Mouse (Mus musculus) forebrain, embryonic 15.5 days (tissue): Measurements from ENCODE around the gene Rtn4rl1. TPM values are rescaled to one million over a fixed set of nuclear protein-coding genes. Genes with fewer than 3 reads are reported as not detected.

Experiments
- ATAC-seq: fragments of 200-750 bp; cut with Nextera tagmentation; replicated peaks from 2 replicates; pipeline ENCODE4 v1.8.0; 2017; ENCODE audit warnings: mild to moderate bottlenecking, moderate TSS enrichment, moderate library complexity
- H3K27ac ChIP-seq: fragments of 300-500 bp; sonication (generic); replicated peaks from 2 replicates; pipeline ENCODE4 v1.5.1; 2015; ENCODE audit warnings: mild to moderate bottlenecking, inconsistent platforms
- H3K27me3 ChIP-seq: fragments of 300-500 bp; sonication (generic); 2 replicates; pipeline ENCODE4 v1.6.1; 2015; ENCODE audit warnings: inconsistent platforms
- H3K36me3 ChIP-seq: fragments of 300-500 bp; sonication (generic); 2 replicates; pipeline ENCODE4 v1.6.1; 2015; ENCODE audit warnings: mild to moderate bottlenecking, inconsistent platforms
- H3K4me1 ChIP-seq: fragments of 300-500 bp; sonication (generic); 2 replicates; pipeline ENCODE4 v1.6.1; 2015; ENCODE audit warnings: inconsistent platforms
- H3K4me2 ChIP-seq: fragments of 300-500 bp; sonication (generic); replicated peaks from 2 replicates; pipeline ENCODE4 v1.6.1; 2015; ENCODE audit warnings: mild to moderate bottlenecking, inconsistent platforms
- H3K4me3 ChIP-seq: fragments of 300-500 bp; sonication (generic); 2 replicates; pipeline ENCODE4 v1.5.1; 2015; ENCODE audit warnings: mild to moderate bottlenecking, inconsistent platforms
- H3K9ac ChIP-seq: fragments of 300-500 bp; sonication (generic); replicated peaks from 2 replicates; pipeline ENCODE4 v1.6.1; 2015; ENCODE audit warnings: mild to moderate bottlenecking, inconsistent platforms
- H3K9me3 ChIP-seq: fragments of 300-500 bp; sonication (generic); 2 replicates; pipeline ENCODE4 v1.6.1; 2016; ENCODE audit warnings: inconsistent platforms
- WGBS: fragments of 180-500 bp; shearing (Covaris S2); methylation state at CpG from one replicate; pipeline ENCODE4 v1.1.7; 2015; ENCODE audit warnings: mixed read lengths; 5-methylcytosine and 5-hydroxymethylcytosine counted together
- polyA plus RNA-seq: library from polyadenylated mRNA; unstranded; fragments of >200 nt; fragmentation: Nextera tagmentation; extraction: Ambion mirVana; gene quantifications from 2 replicates; pipeline ENCODE4 v1.2.1, GENCODE M21; 2015

Rtn4rl1 gene
- polyA plus RNA-seq, 1 experiment from 2014 or later = 5.6 TPM

DNA sequence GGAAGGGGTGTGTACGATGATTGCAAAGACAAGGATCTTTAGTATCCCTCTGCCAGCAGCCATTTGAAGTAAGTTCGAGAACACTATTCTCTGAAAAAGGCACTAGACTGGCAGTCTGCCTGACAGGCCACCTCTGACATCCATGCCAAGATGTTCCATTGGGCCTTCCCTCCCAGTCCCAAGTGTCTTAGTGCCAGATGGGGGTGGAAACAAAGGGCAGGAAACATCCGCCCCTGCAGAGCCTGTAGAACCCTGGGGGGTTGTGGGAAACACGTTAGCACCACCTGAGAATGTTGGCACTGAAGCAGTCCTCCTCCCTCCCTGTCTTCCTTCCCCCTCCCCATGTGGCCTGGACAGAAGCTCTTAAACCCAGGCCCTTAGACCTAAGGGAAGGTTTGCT lies 36.5 kb upstream of the Rtn4rl1 start:
- Histone ChIP-seq H3K9ac (no peak overlapping the region), H3K36me3 (peaks cover 8% of the 10 kb centered on the region; the same call in 1 of the 2 replicates), H3K4me3 (no peak overlapping the region), H3K9me3 (no peaks in the 10 kb centered on the region), H3K27me3 (no peaks in the 10 kb centered on the region), H3K4me2 (no peak overlapping the region), H3K4me1 (peaks cover 3% of the 10 kb centered on the region; the same call in 1 of the 2 replicates), H3K27ac (no peak overlapping the region)
- 54% methylated on average over 4 of the region's 4 CpGs for WGBS
- ATAC-seq = no peak

DNA sequence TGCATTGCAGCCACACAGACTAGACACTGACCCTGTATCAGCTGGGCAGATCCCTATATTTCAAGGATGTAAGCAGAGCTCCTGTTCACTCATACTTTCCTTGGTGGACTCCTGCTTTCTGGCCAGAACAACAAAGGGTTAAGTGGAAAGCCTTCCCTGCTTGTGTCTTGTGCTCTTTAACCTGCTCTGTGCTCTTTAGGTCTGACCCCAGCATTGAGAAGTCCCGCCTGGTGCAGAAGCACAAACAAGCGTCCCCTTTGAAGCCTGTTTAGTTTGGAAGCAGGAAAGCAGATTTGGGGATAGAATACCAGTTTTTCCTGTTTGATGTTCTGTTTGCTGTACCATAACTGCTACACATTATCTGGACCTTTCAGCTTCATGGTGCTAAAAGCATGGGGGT lies 35.7 kb upstream of the Rtn4rl1 start:
- H3K9ac ChIP-seq = no peak overlapping the region
- no peaks in the 10 kb centered on the region for H3K27me3 ChIP-seq
- ATAC-seq = no peak
- 66% methylated on average over 2 of the region's 2 CpGs for WGBS
- peaks cover 3% of the 10 kb centered on the region; the same call in 1 of the 2 replicates for H3K4me1 ChIP-seq
- no peak overlapping the region for H3K4me3 ChIP-seq
- H3K9me3 ChIP-seq = no peaks in the 10 kb centered on the region
- H3K36me3 ChIP-seq = peaks cover 10% of the 10 kb centered on the region; the same call in 1 of the 2 replicates
- H3K4me2 ChIP-seq = no peak overlapping the region
- H3K27ac ChIP-seq = no peak overlapping the region

- H3K9me3 ChIP-seq = no peaks in the 10 kb centered on the region
- no peak overlapping the region for H3K4me2 ChIP-seq
- H3K4me3 ChIP-seq = no peak overlapping the region
- ATAC-seq = no peak
- H3K27ac ChIP-seq = no peak overlapping the region
- H3K27me3 ChIP-seq = peaks cover 3% of the 10 kb centered on the region; the same call in 1 of the 2 replicates
- peaks cover 15% of the 10 kb centered on the region; the same call in 1 of the 2 replicates for H3K36me3 ChIP-seq
- 95% methylated on average over 14 of the region's 14 CpGs for WGBS
- H3K9ac ChIP-seq = no peak overlapping the region
- H3K4me1 ChIP-seq = peaks cover 3% of the 10 kb centered on the region; the same call in 1 of the 2 replicates
Measured at GRCm38 (mm10) chr11:75158432-75158831, 35.2 kb upstream of the Rtn4rl1 start.

GRCm38 (mm10) chr11:75159564-75159963 lies 34.0 kb upstream of the Rtn4rl1 start:
- Histone ChIP-seq H3K4me1 (peaks cover 3% of the 10 kb centered on the region; the same call in 1 of the 2 replicates), H3K4me3 (no peak overlapping the region), H3K9me3 (no peaks in the 10 kb centered on the region), H3K27me3 (peaks cover 13% of the 10 kb centered on the region), H3K4me2 (no peak overlapping the region), H3K36me3 (peaks cover 16% of the 10 kb centered on the region; the same call in 1 of the 2 replicates), H3K27ac (no peak overlapping the region), H3K9ac (no peak overlapping the region)
- WGBS = 59% methylated on average over 2 of the region's 2 CpGs
- ATAC-seq = no peak

DNA sequence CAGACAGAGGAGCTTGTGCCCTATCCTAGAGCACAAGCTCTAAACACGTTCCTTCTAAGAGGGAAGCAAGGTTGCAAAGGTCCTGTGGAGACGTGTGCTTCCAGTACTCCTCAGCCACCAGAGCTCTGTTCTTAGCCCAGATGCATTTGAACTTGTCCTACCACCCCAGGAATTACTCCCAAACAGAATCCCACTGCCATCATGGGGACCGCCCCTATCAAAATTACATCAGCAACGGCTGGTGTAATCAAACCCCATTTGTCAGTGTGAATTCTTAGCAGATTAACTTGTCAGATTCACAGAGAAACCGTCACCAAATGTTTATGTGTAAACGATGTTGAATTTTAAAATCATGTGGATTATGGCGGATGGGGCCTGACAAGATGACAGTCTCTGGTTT lies 32.6 kb upstream of the Rtn4rl1 start:
- no peak overlapping the region for H3K4me2 ChIP-seq
- H3K27ac ChIP-seq = no peak overlapping the region
- peaks cover 16% of the 10 kb centered on the region; the same call in 1 of the 2 replicates for H3K36me3 ChIP-seq
- 74% methylated on average over 7 of the region's 7 CpGs for WGBS
- H3K9ac ChIP-seq = no peak overlapping the region
- no peaks in the 10 kb centered on the region for H3K9me3 ChIP-seq
- no peak for ATAC-seq
- H3K27me3 ChIP-seq = peaks cover 27% of the 10 kb centered on the region
- peaks cover 10% of the 10 kb centered on the region for H3K4me1 ChIP-seq
- H3K4me3 ChIP-seq = no peak overlapping the region

DNA sequence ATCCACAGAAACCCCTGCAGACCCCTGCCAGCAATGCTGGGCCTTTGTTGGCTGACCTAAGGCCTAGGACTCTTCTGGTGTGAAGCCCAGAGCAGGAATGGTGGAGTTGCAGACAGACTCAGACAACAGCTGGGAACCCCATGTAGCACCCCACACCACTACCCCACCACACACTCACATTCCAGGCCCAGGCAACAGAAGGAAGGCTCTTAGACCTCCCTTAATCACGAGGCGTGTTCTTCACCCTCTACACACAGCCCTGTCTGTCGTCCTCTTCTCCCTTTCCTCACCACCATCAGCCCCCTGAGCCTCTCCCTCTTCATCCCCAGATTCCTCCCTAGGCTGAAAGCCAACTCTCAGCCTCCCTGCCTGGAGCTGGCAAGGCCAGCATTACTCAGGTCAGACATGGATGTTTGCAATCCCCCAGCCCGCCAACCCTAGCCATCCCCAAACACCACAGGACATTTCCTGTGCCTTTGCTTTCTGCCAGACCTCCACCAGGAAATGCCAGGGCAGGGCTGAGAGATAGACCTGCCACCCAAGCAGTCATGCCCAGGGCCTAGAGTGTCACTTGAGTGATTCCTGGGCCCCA lies 32.1 kb upstream of the Rtn4rl1 start:
- Histone ChIP-seq H3K4me2 (no peak overlapping the region), H3K4me3 (no peak overlapping the region), H3K27ac (no peak overlapping the region), H3K9ac (no peak overlapping the region), H3K36me3 (peaks cover 16% of the 10 kb centered on the region; the same call in 1 of the 2 replicates), H3K4me1 (peaks cover 15% of the 10 kb centered on the region), H3K27me3 (peaks cover 32% of the 10 kb centered on the region), H3K9me3 (no peaks in the 10 kb centered on the region)
- 75% methylated on average over 4 of the region's 4 CpGs for WGBS
- no peak for ATAC-seq

GRCm38 (mm10) chr11:75162591-75163080 lies 30.9 kb upstream of the Rtn4rl1 start:
- Histone ChIP-seq H3K4me2 (no peak overlapping the region), H3K4me1 (peaks cover 26% of the 10 kb centered on the region), H3K36me3 (peaks cover 16% of the 10 kb centered on the region; the same call in 1 of the 2 replicates), H3K9ac (no peak overlapping the region), H3K27me3 (peaks cover 42% of the 10 kb centered on the region), H3K27ac (no peak overlapping the region), H3K4me3 (no peak overlapping the region), H3K9me3 (no peaks in the 10 kb centered on the region)
- ATAC-seq = no peak
- WGBS = 91% methylated on average over 12 of the region's 12 CpGs

GRCm38 (mm10) chr11:75163379-75163778 lies 30.2 kb upstream of the Rtn4rl1 start:
- H3K9ac ChIP-seq = no peak overlapping the region
- ATAC-seq = no peak
- 91% methylated on average over 6 of the region's 6 CpGs for WGBS
- H3K4me1 ChIP-seq = peaks cover 33% of the 10 kb centered on the region
- H3K9me3 ChIP-seq = no peaks in the 10 kb centered on the region
- peaks cover 16% of the 10 kb centered on the region; the same call in 1 of the 2 replicates for H3K36me3 ChIP-seq
- H3K27me3 ChIP-seq = peaks cover 50% of the 10 kb centered on the region
- H3K27ac ChIP-seq = no peak overlapping the region
- no peak overlapping the region for H3K4me3 ChIP-seq
- H3K4me2 ChIP-seq = no peak overlapping the region

- Histone ChIP-seq H3K27ac (no peak overlapping the region), H3K4me2 (no peak overlapping the region), H3K4me3 (no peak overlapping the region), H3K36me3 (peaks cover 16% of the 10 kb centered on the region; the same call in 1 of the 2 replicates), H3K9ac (no peak overlapping the region), H3K9me3 (no peaks in the 10 kb centered on the region), H3K4me1 (peaks cover 39% of the 10 kb centered on the region), H3K27me3 (peaks cover 56% of the 10 kb centered on the region)
- 82% methylated on average over 2 of the region's 2 CpGs for WGBS
- no peak for ATAC-seq
Measured at GRCm38 (mm10) chr11:75164051-75164450, 29.5 kb upstream of the Rtn4rl1 start.

DNA sequence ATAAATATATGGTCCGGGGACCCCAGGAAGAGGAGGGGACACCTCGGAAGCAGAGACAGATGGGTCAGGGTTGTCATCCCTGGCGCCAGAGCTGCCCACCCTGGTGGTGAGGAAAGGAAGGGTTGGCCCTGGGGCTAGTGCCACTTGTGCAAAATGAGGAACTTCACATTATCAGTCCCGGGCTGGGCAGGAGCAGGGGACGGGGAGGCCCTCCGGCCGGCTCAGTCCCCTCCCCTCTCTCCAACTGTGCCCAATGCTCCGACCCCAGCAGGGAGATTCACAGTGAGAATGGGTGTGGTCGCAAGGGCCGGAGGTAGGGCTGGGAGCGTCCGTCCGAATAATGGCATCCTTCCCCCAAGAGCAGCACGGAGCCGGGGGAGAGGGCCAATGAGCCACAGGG lies 28.8 kb upstream of the Rtn4rl1 start:
- H3K9ac ChIP-seq = no peak overlapping the region
- no peak overlapping the region for H3K4me2 ChIP-seq
- ATAC-seq = no peak
- peaks cover 12% of the 10 kb centered on the region; the same call in 1 of the 2 replicates for H3K36me3 ChIP-seq
- no peaks in the 10 kb centered on the region for H3K9me3 ChIP-seq
- WGBS = 15% methylated on average over 15 of the region's 15 CpGs
- H3K27ac ChIP-seq = no peak overlapping the region
- H3K4me3 ChIP-seq = no peak overlapping the region
- peaks cover 63% of the 10 kb centered on the region for H3K27me3 ChIP-seq
- peaks cover 46% of the 10 kb centered on the region for H3K4me1 ChIP-seq

DNA sequence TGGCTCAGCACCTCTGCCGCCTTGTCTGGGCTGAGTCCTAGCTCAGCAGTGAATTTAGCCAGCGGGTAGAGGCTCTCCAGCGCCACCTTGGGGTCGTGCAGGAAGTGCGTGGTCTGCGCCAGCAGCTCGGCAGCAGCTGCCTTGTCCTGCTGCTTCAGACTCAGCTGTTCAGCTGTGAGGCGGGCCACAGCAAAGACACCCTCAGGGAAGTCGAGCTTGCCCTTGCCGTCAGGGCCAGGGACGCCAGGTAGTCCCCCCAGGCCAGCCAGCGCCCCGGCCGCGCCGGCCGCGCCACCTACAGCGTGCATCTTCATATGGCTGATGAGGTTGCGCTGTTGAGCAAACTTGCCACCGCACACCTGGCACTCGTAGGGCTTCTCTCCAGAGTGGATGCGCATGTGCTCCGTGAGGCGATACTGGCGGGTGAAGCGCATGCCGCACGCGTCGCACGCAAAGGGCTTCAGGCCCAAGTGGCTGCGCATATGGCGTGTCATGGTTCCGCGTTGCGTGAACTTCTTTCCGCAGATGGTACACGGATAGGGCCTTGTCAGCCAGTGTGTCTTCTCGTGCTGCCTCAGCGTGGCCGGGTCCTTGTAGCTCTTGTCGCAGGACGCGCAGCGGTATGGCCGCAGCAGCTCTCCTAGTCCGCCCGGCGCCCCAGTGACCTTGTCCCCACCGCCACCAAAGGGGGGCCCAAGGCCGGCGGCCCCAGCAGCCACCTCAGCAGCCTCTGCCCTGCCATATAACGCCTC lies 28.0 kb upstream of the Rtn4rl1 start:
- 4% methylated on average over 54 of the region's 54 CpGs for WGBS
- Histone ChIP-seq H3K9me3 (no peaks in the 10 kb centered on the region), H3K27me3 (peaks cover 64% of the 10 kb centered on the region), H3K27ac (no peak overlapping the region), H3K9ac (no peak overlapping the region), H3K4me1 (peaks cover 54% of the 10 kb centered on the region), H3K4me3 (peak overlapping the region; percentile 45), H3K4me2 (peak overlapping the region; percentile 36), H3K36me3 (peaks cover 8% of the 10 kb centered on the region; the same call in 1 of the 2 replicates)
- ATAC-seq = no peak

DNA sequence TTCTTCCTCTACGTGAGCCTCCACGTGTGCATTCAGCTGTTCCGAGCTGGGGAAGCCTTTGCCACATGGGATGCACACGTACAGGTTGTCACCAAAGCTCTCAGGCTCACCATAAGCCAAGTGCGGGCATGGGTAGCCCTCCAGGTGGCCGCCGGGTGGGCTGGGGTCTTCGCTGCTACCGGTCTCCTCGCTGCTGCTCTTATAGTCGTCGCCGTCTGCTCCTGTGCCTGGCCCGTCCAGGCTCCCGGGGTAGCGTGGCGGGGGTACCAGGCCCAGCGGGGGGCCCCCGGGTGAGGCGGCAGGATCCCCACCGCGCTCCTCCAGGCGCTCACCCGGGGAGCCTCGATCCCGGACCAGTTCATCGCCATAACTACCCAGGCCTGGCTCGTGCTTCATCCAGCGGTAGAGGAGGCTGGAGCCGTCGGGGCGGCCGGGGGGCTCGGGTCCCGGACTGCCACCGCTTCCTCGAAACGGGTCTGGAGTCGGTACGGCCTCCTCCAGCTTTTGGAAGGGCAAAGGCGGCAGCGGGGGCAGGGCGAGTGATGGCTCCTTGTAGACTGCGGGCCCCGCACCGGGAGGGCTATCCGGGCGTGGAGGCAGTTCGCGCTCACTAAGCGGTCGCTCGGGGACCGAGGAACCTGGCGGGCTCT lies 27.3 kb upstream of the Rtn4rl1 start:
- Histone ChIP-seq H3K4me3 (peak overlapping the region; percentile 45), H3K27ac (no peak overlapping the region), H3K9me3 (no peaks in the 10 kb centered on the region), H3K4me2 (peak overlapping the region; percentile 86), H3K4me1 (peaks cover 58% of the 10 kb centered on the region), H3K27me3 (peaks cover 66% of the 10 kb centered on the region), H3K36me3 (peaks cover 8% of the 10 kb centered on the region; the same call in 1 of the 2 replicates), H3K9ac (peak overlapping the region; percentile 25)
- ATAC-seq = no peak
- 4% methylated on average over 55 of the region's 55 CpGs for whole genome bisulfite sequencing
